8 mouse cellular contexts compared by ENCODE assay signal in the genomic region with DNA sequence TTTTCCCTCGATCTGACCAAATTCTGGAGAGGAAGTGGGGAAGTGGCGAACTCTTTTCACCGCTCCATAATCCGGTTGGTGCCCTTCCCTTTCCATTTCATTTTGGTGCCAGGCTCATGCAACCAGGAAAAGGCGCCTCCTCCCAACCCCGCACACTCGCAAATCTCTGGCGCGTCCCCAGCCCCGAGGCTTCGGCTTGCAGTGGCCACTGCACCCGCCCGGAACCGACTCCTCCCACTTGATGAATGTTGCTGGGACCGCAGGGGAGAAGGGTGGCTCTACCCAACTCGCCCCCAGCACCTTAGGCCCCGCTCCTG. TPM values are rescaled to one million over a fixed set of nuclear protein-coding genes. Genes with fewer than 3 reads are reported as not detected.
A peak's percentile ranks its signal among the peaks of the same experiment; 100 is the strongest.
DNase-seq lines count a peak whose midpoint lies in the region; ATAC-seq and TF ChIP-seq lines count a peak whose summit lies in the region.

No protein-coding gene starts in this region.

- ATAC-seq in liver, embryonic 12.5 days = no peak
- ATAC-seq in CD4-positive, CD25-positive, alpha-beta regulatory T cell, adult 4 months = no peak

- peaks cover 3% of the 10 kb centered on the region for H3K4me1 ChIP-seq in thymus, adult 2 months (replicated peaks; ENCODE audit: control insufficient read depth, insufficient read depth, low read length)
- peaks cover 47% of the 10 kb centered on the region for H3K4me1 ChIP-seq in liver, embryonic 12.5 days

- no peak overlapping the region for H3K27ac ChIP-seq in thymus, adult 2 months (ENCODE audit: control insufficient read depth, insufficient read depth, low read length)
- peak overlapping the region; percentile 96 for H3K27ac ChIP-seq in liver, embryonic 12.5 days

- no peak for TF ChIP-seq CTCF in thymus, adult 2 months (IDR thresholded peaks at IDR 0.05; ENCODE audit: borderline replicate concordance, control insufficient read depth, extremely low read depth, insufficient read depth, low read length, poor library complexity)

- peak overlapping the region; percentile 89 for H3K9ac ChIP-seq in liver, embryonic 12.5 days

- peak overlapping the region; percentile 90 for H3K4me2 ChIP-seq in liver, embryonic 12.5 days

- TF ChIP-seq POLR2A in thymus, adult 2 months (IDR thresholded peaks at IDR 0.05; ENCODE audit: control insufficient read depth, extremely low read depth, insufficient read depth, low read length, poor library complexity) = no peak

- no peaks in the 10 kb centered on the region for H3K27me3 ChIP-seq in thymus, adult 2 months (ENCODE audit: control insufficient read depth, insufficient read depth, low read length)
- no peaks in the 10 kb centered on the region for H3K27me3 ChIP-seq in liver, embryonic 12.5 days (replicated peaks)

- DNase-seq in gastrocnemius, postnatal 10 days = peak; percentile 69
- DNase-seq in gastrocnemius, adult 8-10 months (ENCODE audit: low spot score in 2 of 2) = no peak
- no peak for DNase-seq in thymus, adult 2 months
- DNase-seq in thymus, postnatal 10 days (ENCODE audit: low spot score in 2 of 2) = no peak
- DNase-seq in frontal cortex, postnatal 25 days (ENCODE audit: low spot score in 2 of 2) = no peak
- no peak for DNase-seq in urinary bladder, adult 18-20 months (ENCODE audit: low spot score in 2 of 2)

- 1% methylated on average over 17 of the region's 17 CpGs for WGBS in thymus, adult 2 months
- WGBS in liver, embryonic 12.5 days (ENCODE audit: insufficient replicate concordance) = under 1% methylated on average over 17 of the region's 17 CpGs

- no peaks in the 10 kb centered on the region for H3K36me3 ChIP-seq in thymus, adult 2 months (ENCODE audit: control insufficient read depth, insufficient read depth, low read length)
- H3K36me3 ChIP-seq in liver, embryonic 12.5 days = peaks cover 18% of the 10 kb centered on the region; the same call in 1 of the 2 replicates

- H3K9me3 ChIP-seq in liver, embryonic 12.5 days (replicated peaks) = no peaks in the 10 kb centered on the region; the same call in 1 of the 2 replicates

- H3K4me3 ChIP-seq in thymus, adult 2 months (ENCODE audit: control insufficient read depth, insufficient read depth, low read length) = peak overlapping the region; percentile 58
- H3K4me3 ChIP-seq in liver, embryonic 12.5 days = peak overlapping the region; percentile 96

RNA-seq across cellular contexts. Expression of gene Gm21992, which starts 0.7 kb away (rescaled TPM):
- total RNA-seq in gastrocnemius, postnatal 10 days (2021) = 10 to 100 TPM; 10.9 to 11.6 TPM
- 10 to 100 TPM in 3 of 4 experiments, 1 to 10 TPM in 1; 8.7 to 14.3 (median 11.8) TPM for total RNA-seq in gastrocnemius, adult 8-10 months (2022)
- 30.1 and 56.3 TPM in 2 replicates for polyA plus RNA-seq in thymus, adult 2 months (2012; rRNA removed)
- 18.1 and 18.9 TPM in 2 replicates for polyA plus RNA-seq in liver, embryonic 12.5 days (2016; fragmentation: Nextera tagmentation; extraction: Ambion mirVana)
- 10 to 100 TPM; 29.3 to 43.9 TPM for polyA plus RNA-seq in CD4-positive, CD25-positive, alpha-beta regulatory T cell, adult 4 months (2017; shearing (Covaris generic))

RNA-seq across cellular contexts. Expression of gene Rbm14, which starts 0.7 kb away (rescaled TPM):
- 10 to 100 TPM; 18.6 to 22.5 TPM for total RNA-seq in gastrocnemius, postnatal 10 days (2021)
- total RNA-seq in gastrocnemius, adult 8-10 months (2022) = 1 to 10 TPM; 5.5 to 7.2 (median 6.5) TPM
- 158 and 205 TPM in 2 replicates for polyA plus RNA-seq in thymus, adult 2 months (2012; rRNA removed)
- polyA plus RNA-seq in liver, embryonic 12.5 days (2016; fragmentation: Nextera tagmentation; extraction: Ambion mirVana) = 62.0 and 63.5 TPM in 2 replicates
- polyA plus RNA-seq in CD4-positive, CD25-positive, alpha-beta regulatory T cell, adult 4 months (2017; shearing (Covaris generic)) = 10 to 100 TPM; 22.1 to 53.5 TPM

RNA-seq across cellular contexts. Expression of gene Rbm4, which starts 17.0 kb away (rescaled TPM):
- total RNA-seq in gastrocnemius, postnatal 10 days (2021) = 10 to 100 TPM; 44.8 to 46.5 TPM
- total RNA-seq in gastrocnemius, adult 8-10 months (2022) = 10 to 100 TPM; 32.2 to 39.3 (median 33.5) TPM
- polyA plus RNA-seq in thymus, adult 2 months (2012; rRNA removed) = 113 and 130 TPM in 2 replicates
- polyA plus RNA-seq in liver, embryonic 12.5 days (2016; fragmentation: Nextera tagmentation; extraction: Ambion mirVana) = 30.7 and 32.6 TPM in 2 replicates
- 10 to 100 TPM; 27.9 to 49.0 TPM for polyA plus RNA-seq in CD4-positive, CD25-positive, alpha-beta regulatory T cell, adult 4 months (2017; shearing (Covaris generic))

RNA-seq across cellular contexts. Expression of gene Ccs, which starts 28.4 kb away (rescaled TPM):
- 10 to 100 TPM; 31.4 to 33.1 TPM for total RNA-seq in gastrocnemius, postnatal 10 days (2021)
- total RNA-seq in gastrocnemius, adult 8-10 months (2022) = 10 to 100 TPM; 18.0 to 27.4 (median 22.5) TPM
- polyA plus RNA-seq in thymus, adult 2 months (2012; rRNA removed) = 35.8 and 45.8 TPM in 2 replicates
- polyA plus RNA-seq in liver, embryonic 12.5 days (2016; fragmentation: Nextera tagmentation; extraction: Ambion mirVana) = 40.3 and 43.6 TPM in 2 replicates
- polyA plus RNA-seq in CD4-positive, CD25-positive, alpha-beta regulatory T cell, adult 4 months (2017; shearing (Covaris generic)) = 100 to 1,000 TPM; 137 to 175 TPM

RNA-seq across cellular contexts. Expression of gene Ccdc87, which starts 28.5 kb away (rescaled TPM):
- not detected for total RNA-seq in gastrocnemius, postnatal 10 days (2021)
- total RNA-seq in gastrocnemius, adult 8-10 months (2022) = not detected
- polyA plus RNA-seq in thymus, adult 2 months (2012; rRNA removed) = 0.19 and 0.24 TPM in 2 replicates
- polyA plus RNA-seq in liver, embryonic 12.5 days (2016; fragmentation: Nextera tagmentation; extraction: Ambion mirVana) = not detected in 2 replicates
- not detected for polyA plus RNA-seq in CD4-positive, CD25-positive, alpha-beta regulatory T cell, adult 4 months (2017; shearing (Covaris generic))
